Mouse (Mus musculus) bone marrow macrophage, adult 2 months (primary cell): ENCODE data around the gene Dennd1b.

Experiments used
- CTCF ChIP-seq: IDR thresholded peaks from 2 replicates; pipeline ENCODE4 v1.5.1; 2012; ENCODE audit warnings: low read depth, mild to moderate bottlenecking, low read length, moderate library complexity
- POLR2A ChIP-seq: IDR thresholded peaks from 2 replicates; pipeline ENCODE4 v1.6.1; 2012; ENCODE audit warnings: mild to moderate bottlenecking, low read depth, low read length, borderline replicate concordance

GRCm38 (mm10) chr1:139210505-139210904 lies 247.3 kb downstream of the Dennd1b start:
- TF ChIP-seq CTCF (no peak), POLR2A (no peak)
